Mouse (Mus musculus) lung, embryonic 15.5 days (tissue): ENCODE results near the gene Nmur1. TPM values are rescaled to one million over a fixed set of nuclear protein-coding genes. Genes with fewer than 3 reads are reported as not detected.

Experiments used
- ATAC-seq: fragments of 200-750 bp; cut with Nextera tagmentation; 2 replicates; pipeline ENCODE4 v1.8.0; 2017; ENCODE audit warnings: moderate number of reproducible peaks, borderline replicate concordance; ENCODE audit not compliant: low FRiP score, low TSS enrichment; ENCODE audit errors: extremely low read depth
- H3K27ac ChIP-seq: fragments of 300-500 bp; sonication (generic); 2 replicates; pipeline ENCODE4 v1.5.1; 2015; ENCODE audit warnings: moderate library complexity, mild to moderate bottlenecking, inconsistent platforms
- H3K27me3 ChIP-seq: fragments of 300-500 bp; sonication (generic); 2 replicates; pipeline ENCODE4 v1.6.1; 2015; ENCODE audit warnings: inconsistent platforms
- H3K36me3 ChIP-seq: fragments of 300-500 bp; sonication (generic); 2 replicates; pipeline ENCODE4 v1.6.1; 2015; ENCODE audit warnings: inconsistent platforms
- H3K4me1 ChIP-seq: fragments of 300-500 bp; sonication (generic); 2 replicates; pipeline ENCODE4 v1.6.1; 2015; ENCODE audit warnings: inconsistent platforms
- H3K4me2 ChIP-seq: fragments of 300-500 bp; sonication (generic); 2 replicates; pipeline ENCODE4 v1.6.1; 2015; ENCODE audit warnings: inconsistent platforms, mild to moderate bottlenecking, moderate library complexity
- H3K4me3 ChIP-seq: fragments of 300-500 bp; sonication (generic); 2 replicates; pipeline ENCODE4 v1.5.1; 2015; ENCODE audit warnings: mild to moderate bottlenecking, inconsistent platforms
- H3K9ac ChIP-seq: fragments of 300-500 bp; sonication (generic); 2 replicates; pipeline ENCODE4 v1.6.1; 2015; ENCODE audit warnings: inconsistent platforms
- H3K9me3 ChIP-seq: fragments of 300-500 bp; sonication (generic); 2 replicates; pipeline ENCODE4 v1.6.1; 2016; ENCODE audit warnings: inconsistent platforms
- WGBS: fragments of 180-500 bp; shearing (Covaris S2); methylation state at CpG from one replicate; pipeline ENCODE4 v1.1.7; 2015; 5-methylcytosine and 5-hydroxymethylcytosine counted together
- polyA plus RNA-seq: library from polyadenylated mRNA; unstranded; fragments of >200 nt; fragmentation: Nextera tagmentation; extraction: Ambion mirVana; gene quantifications from 2 replicates; pipeline ENCODE4 v1.2.1, GENCODE M21; 2015

The Nmur1 gene
- polyA plus RNA-seq, 1 experiment from 2014 or later: 0.17 TPM

- H3K27me3 ChIP-seq: no peaks in the 10 kb centered on the region
- H3K4me3 ChIP-seq: no peak overlapping the region
- ATAC-seq: no peak
- no peak overlapping the region for H3K27ac ChIP-seq
- 53% methylated on average over 5 of the region's 5 CpGs for WGBS
- no peaks in the 10 kb centered on the region for H3K36me3 ChIP-seq
- H3K9ac ChIP-seq: no peak overlapping the region
- no peak overlapping the region for H3K4me2 ChIP-seq
- peaks cover 15% of the 10 kb centered on the region for H3K4me1 ChIP-seq
- H3K9me3 ChIP-seq: no peaks in the 10 kb centered on the region
Observed at GRCm38 (mm10) chr1:86452713-86453112, 26.7 kb upstream of the Nmur1 start.

DNA sequence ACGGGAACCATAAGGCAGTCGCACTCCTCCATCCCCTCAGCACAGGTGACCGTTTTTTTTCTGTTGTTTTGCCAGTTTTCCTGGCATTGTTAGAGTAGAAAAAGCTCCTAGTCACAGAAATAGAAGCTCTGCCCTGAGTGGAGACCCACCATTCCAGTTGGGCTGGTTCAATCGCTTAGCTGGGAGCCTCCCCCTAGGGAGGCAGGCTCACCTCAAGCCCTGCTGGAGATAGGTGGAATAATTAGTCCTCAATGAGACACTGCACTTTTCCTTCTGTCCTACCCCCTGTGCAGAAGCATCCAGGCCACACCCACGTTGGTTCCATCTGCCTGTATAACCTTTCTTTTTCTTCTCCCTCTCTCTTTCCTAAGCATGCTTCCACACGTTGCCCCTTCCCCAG, 23.9 kb upstream of the Nmur1 start:
- Histone ChIP-seq H3K9ac (no peak overlapping the region), H3K4me1 (peaks cover 16% of the 10 kb centered on the region), H3K27ac (peak overlapping the region; percentile 97), H3K4me3 (no peak overlapping the region), H3K4me2 (no peak overlapping the region), H3K27me3 (no peaks in the 10 kb centered on the region), H3K9me3 (no peaks in the 10 kb centered on the region), H3K36me3 (no peaks in the 10 kb centered on the region)
- peak; percentile 30; the same call in 1 of the 2 replicates for ATAC-seq
- WGBS: 30% methylated on average over 6 of the region's 6 CpGs

DNA sequence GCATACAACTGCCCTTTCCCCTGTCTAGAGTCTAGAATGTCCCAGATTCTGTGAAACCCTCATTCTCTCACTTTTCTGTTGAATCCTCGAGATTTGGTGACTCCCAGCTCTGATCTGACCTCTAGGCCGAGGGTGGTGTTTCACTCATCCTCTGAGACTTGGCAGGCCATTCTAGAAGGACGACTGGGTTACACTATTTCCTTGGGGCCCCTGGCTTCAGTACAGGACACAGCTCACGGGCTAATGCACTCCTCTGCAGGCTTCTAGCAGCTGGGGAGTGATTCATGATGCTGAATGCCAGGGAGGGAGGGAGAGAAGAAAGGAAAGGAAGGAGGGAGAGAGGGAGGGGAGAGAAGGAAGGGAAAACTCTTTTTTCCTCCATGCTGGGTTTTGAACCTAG, 22.2 kb upstream of the Nmur1 start:
- Histone ChIP-seq H3K4me3 (no peak overlapping the region), H3K27me3 (no peaks in the 10 kb centered on the region), H3K9ac (peak overlapping the region; percentile 19; the same call in 1 of the 2 replicates), H3K36me3 (no peaks in the 10 kb centered on the region), H3K27ac (peak overlapping the region; percentile 97), H3K4me1 (peaks cover 27% of the 10 kb centered on the region), H3K9me3 (no peaks in the 10 kb centered on the region), H3K4me2 (peak overlapping the region; percentile 33; the same call in 1 of the 2 replicates)
- 13% methylated on average over 4 of the region's 4 CpGs for WGBS
- peak; percentile 75 for ATAC-seq

GRCm38 (mm10) chr1:86447596-86448171, 21.7 kb upstream of the Nmur1 start:
- peak overlapping the region; percentile 33 for H3K4me2 ChIP-seq
- no peaks in the 10 kb centered on the region for H3K36me3 ChIP-seq
- H3K27ac ChIP-seq: peak overlapping the region; percentile 97
- peak; percentile 77 for ATAC-seq
- H3K4me1 ChIP-seq: peaks cover 33% of the 10 kb centered on the region
- no peak overlapping the region for H3K4me3 ChIP-seq
- H3K27me3 ChIP-seq: no peaks in the 10 kb centered on the region
- no peaks in the 10 kb centered on the region for H3K9me3 ChIP-seq
- WGBS: 17% methylated on average over 13 of the region's 13 CpGs
- peak overlapping the region; percentile 19; the same call in 1 of the 2 replicates for H3K9ac ChIP-seq

DNA sequence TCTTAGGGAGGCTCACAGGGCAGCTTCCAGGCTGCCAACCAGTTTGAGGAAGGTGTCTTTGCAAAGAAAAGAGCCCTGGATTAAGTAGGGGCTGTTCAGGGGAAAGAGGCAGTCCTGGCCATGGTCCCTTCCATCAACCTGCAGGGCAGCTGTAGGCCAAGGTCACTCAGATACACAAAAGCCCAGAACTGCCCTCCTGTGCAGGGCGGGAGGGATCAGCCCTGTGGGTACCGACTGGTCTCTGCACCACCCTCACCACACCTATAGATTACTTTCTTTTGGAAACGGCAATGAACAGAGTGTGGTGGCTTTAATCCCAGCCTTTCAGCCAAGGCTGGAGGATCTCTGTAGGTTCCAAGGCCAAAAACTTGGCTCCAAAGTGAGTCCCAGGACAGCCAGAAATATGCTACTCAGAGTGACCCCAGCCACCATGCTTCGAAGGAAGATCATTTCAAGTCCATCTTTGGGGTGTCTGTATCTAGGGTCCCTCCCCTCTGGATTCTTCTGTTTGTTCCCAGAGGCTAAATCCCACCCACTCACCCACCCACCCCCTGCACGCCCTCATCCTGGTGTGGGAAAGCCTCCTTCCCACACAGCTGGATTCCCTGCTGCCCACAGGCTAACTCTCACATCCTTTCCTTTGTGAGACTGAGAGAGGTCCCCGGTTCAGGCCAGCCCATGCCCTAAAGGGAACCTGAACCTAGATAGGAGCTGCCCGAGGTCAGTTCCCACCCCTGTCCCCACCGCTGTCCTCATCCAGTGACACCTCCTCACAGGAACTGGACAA, 17.6 kb upstream of the Nmur1 start:
- no peaks in the 10 kb centered on the region for H3K9me3 ChIP-seq
- 52% methylated on average over 8 of the region's 8 CpGs for WGBS
- peaks cover 45% of the 10 kb centered on the region for H3K4me1 ChIP-seq
- H3K36me3 ChIP-seq: no peaks in the 10 kb centered on the region
- peak overlapping the region; percentile 85 for H3K9ac ChIP-seq
- ATAC-seq: no peak
- H3K4me2 ChIP-seq: peak overlapping the region; percentile 89
- no peaks in the 10 kb centered on the region for H3K27me3 ChIP-seq
- peak overlapping the region; percentile 100 for H3K27ac ChIP-seq
- peak overlapping the region; percentile 48 for H3K4me3 ChIP-seq

DNA sequence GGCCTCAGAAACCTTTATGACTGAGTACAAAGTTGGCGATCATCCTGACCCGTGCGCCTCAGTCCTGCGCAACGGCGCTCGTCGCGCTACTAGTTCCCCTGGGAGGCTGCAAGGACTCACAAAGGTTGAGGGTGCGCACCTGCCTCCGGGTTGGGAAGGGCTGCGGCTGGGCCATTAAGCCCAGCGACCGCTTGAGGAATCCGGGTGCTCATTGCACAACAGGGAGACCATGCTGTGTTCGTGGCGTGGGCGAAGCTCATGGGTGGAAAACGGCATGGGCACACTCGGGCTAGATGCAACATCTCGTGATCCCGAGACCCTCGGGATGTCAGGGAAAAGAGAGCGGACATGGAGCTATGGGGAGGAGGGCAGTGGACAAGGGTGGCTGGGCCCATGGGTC, 16.8 kb upstream of the Nmur1 start:
- H3K27me3 ChIP-seq: no peaks in the 10 kb centered on the region
- H3K36me3 ChIP-seq: no peaks in the 10 kb centered on the region
- WGBS: 3% methylated on average over 24 of the region's 24 CpGs
- no peak; the same call in 1 of the 2 replicates for ATAC-seq
- peaks cover 45% of the 10 kb centered on the region for H3K4me1 ChIP-seq
- peak overlapping the region; percentile 100 for H3K27ac ChIP-seq
- H3K9me3 ChIP-seq: no peaks in the 10 kb centered on the region
- peak overlapping the region; percentile 85 for H3K9ac ChIP-seq
- H3K4me3 ChIP-seq: peak overlapping the region; percentile 48
- H3K4me2 ChIP-seq: peak overlapping the region; percentile 89

- under 1% methylated on average over 81 of the region's 81 CpGs for WGBS
- H3K4me3 ChIP-seq: peak overlapping the region; percentile 48
- H3K27me3 ChIP-seq: no peaks in the 10 kb centered on the region
- H3K36me3 ChIP-seq: no peaks in the 10 kb centered on the region
- peak overlapping the region; percentile 100 for H3K27ac ChIP-seq
- H3K9me3 ChIP-seq: no peaks in the 10 kb centered on the region
- H3K9ac ChIP-seq: peak overlapping the region; percentile 85
- peak overlapping the region; percentile 89 for H3K4me2 ChIP-seq
- peak; percentile 55 for ATAC-seq
- peaks cover 45% of the 10 kb centered on the region for H3K4me1 ChIP-seq
Observed at GRCm38 (mm10) chr1:86441980-86442831, 16.2 kb upstream of the Nmur1 start.

DNA sequence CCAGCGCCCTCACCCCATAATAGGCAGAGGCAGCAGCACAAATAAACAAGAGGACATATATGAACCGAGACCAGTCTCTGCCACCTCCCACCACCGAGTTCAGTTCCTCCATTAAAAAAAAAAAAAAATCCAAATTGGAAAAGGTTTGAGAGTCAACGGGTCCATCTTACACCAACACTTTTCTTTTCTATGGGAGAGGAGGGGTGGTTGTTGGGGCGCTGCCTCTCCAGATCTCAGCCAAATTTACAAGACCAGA, 15.6 kb upstream of the Nmur1 start:
- ATAC-seq: no peak; the same call in 1 of the 2 replicates
- WGBS: 0% methylated on average over 5 of the region's 5 CpGs
- no peaks in the 10 kb centered on the region for H3K9me3 ChIP-seq
- peak overlapping the region; percentile 100 for H3K27ac ChIP-seq
- peaks cover 49% of the 10 kb centered on the region for H3K4me1 ChIP-seq
- H3K36me3 ChIP-seq: no peaks in the 10 kb centered on the region
- H3K9ac ChIP-seq: peak overlapping the region; percentile 85
- peak overlapping the region; percentile 89 for H3K4me2 ChIP-seq
- no peaks in the 10 kb centered on the region for H3K27me3 ChIP-seq
- H3K4me3 ChIP-seq: peak overlapping the region; percentile 48

DNA sequence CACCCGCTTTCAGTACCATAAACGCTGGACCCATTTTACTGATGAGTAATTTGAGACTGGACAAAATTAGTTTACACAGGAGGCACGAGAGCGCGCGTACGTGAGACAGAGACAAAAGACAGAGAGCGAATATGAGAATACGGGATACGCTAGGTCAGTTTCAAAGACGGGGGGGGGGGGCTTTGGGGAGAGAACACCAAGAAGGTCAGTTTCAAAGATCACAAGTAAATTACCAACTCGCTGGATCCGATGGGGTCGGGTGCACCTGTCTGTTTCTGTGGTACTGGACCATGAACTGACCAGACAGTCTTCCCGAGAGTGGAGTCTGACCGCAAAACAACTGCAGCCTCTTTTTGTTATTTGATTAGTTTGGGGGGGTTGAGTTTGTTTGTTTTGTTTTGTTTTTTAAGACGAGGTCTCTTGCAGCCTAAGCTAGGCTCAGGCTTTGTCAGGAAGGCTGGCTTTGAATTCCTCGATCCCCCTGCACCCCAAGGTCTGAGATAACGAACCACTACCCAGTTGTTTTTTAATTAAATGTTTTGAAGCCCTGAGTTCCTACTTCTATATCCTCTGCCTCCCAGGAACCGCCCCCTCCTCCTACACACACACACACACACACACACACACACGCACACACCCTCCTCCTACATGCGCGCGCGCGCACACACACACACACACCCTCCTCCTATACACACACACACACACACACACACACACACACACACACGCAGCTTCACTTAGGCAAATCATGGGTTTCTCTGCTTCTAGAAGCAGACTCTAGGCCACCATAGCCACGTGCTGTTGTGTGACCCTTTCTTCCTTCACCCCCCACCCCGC, 15.1 kb upstream of the Nmur1 start:
- Histone ChIP-seq H3K4me2 (peak overlapping the region; percentile 89), H3K27me3 (no peaks in the 10 kb centered on the region), H3K9me3 (no peaks in the 10 kb centered on the region), H3K4me1 (peaks cover 54% of the 10 kb centered on the region), H3K27ac (peak overlapping the region; percentile 100), H3K36me3 (no peaks in the 10 kb centered on the region), H3K4me3 (peak overlapping the region; percentile 48), H3K9ac (peak overlapping the region; percentile 85)
- peak; percentile 52 for ATAC-seq
- under 1% methylated on average over 28 of the region's 29 CpGs for WGBS

DNA sequence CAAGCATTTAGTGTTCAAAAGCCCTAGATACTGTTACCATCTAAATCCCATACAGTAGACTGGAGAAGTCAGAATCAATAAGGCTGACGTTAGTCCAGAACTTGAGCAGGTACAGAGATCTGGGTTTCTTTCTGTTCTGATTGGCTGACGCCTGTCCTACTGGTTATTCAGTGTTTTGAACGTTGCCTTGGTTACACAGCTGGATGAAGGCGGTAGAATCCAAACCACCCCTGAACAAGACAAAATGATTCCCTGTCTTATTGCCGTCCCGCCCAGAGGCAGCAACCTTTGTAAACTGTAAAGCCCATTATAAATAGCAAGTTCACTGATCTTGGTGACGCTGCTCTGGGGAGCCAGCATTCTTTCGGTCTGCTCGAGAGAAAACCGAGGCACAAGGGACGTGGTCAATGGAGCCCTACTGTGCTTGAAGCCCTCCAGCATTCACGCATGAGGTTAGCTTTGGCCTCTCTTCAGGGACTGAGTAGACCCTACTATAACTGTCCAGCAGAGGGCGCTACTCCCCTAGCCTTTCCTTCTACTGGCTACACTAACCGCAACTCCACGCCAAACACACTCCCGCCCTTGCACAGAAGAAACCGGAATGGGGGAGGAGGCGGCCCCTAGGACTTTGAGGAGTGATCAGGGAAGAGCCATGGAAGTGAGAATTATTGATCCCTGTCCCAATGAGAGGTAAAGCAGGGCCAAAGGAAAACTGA, 14.3 kb upstream of the Nmur1 start:
- peak overlapping the region; percentile 85 for H3K9ac ChIP-seq
- 6% methylated on average over 18 of the region's 18 CpGs for WGBS

More for the DNA sequence above, 14.3 kb upstream of the Nmur1 start:
- peaks cover 62% of the 10 kb centered on the region for H3K4me1 ChIP-seq
- H3K4me2 ChIP-seq: peak overlapping the region; percentile 89
- no peaks in the 10 kb centered on the region for H3K36me3 ChIP-seq
- H3K4me3 ChIP-seq: peak overlapping the region; percentile 48
- no peaks in the 10 kb centered on the region for H3K9me3 ChIP-seq
- H3K27ac ChIP-seq: peak overlapping the region; percentile 100
- peak; percentile 71 for ATAC-seq
- no peaks in the 10 kb centered on the region for H3K27me3 ChIP-seq
